Mouse (Mus musculus) large intestine, adult 2 months (tissue): ENCODE measurements around the gene Wipf3. TPM values are rescaled to one million over a fixed set of nuclear protein-coding genes. Genes with fewer than 3 reads are reported as not detected.

Experiments used
- DNase-seq: peaks from one replicate; pipeline ENCODE4 v3.0.0-alpha.2; 2012; ENCODE audit warnings: low read depth, low spot score
- WGBS: fragments of 180-500 bp; shearing (Covaris S2); methylation state at CpG from one replicate; pipeline ENCODE4 v1.1.7; 2018; 5-methylcytosine and 5-hydroxymethylcytosine counted together
- polyA plus RNA-seq: library from polyadenylated mRNA; depleted of rRNA; stranded (reverse); fragments of >200 nt; gene quantifications from 2 replicates; pipeline ENCODE4 v1.2.3, GENCODE M21; 2012

The Wipf3 gene
- polyA plus RNA-seq, 1 experiment = 5.3 TPM

- DNase-seq = no peak
- WGBS = 38% methylated on average over 7 of the region's 7 CpGs
Observed at GRCm38 (mm10) chr6:54430221-54430620, 818 bp downstream of the Wipf3 start.

GRCm38 (mm10) chr6:54431761-54432160 lies 2.4 kb downstream of the Wipf3 start:
- WGBS = 77% methylated on average over 10 of the region's 10 CpGs
- DNase-seq = no peak

- DNase-seq = no peak
Observed at GRCm38 (mm10) chr6:54432191-54432590, 2.8 kb downstream of the Wipf3 start.

GRCm38 (mm10) chr6:54432806-54433545 lies 3.6 kb downstream of the Wipf3 start:
- DNase-seq = no peak
- 71% methylated on average over 13 of the region's 13 CpGs for WGBS

More at GRCm38 (mm10) chr6:54432191-54432590, 2.8 kb downstream of the Wipf3 start:
- WGBS = 89% methylated on average over 9 of the region's 9 CpGs

- 36% methylated on average over 2 of the region's 2 CpGs for WGBS
- no peak for DNase-seq
Observed at GRCm38 (mm10) chr6:54434171-54434570, 4.8 kb downstream of the Wipf3 start.

GRCm38 (mm10) chr6:54435663-54436062 lies 6.3 kb downstream of the Wipf3 start:
- DNase-seq = no peak
- WGBS = 60% methylated on average over 7 of the region's 7 CpGs

- DNase-seq = no peak
- 29% methylated on average over 5 of the region's 5 CpGs for WGBS
Observed at GRCm38 (mm10) chr6:54436286-54436685, 6.9 kb downstream of the Wipf3 start.

GRCm38 (mm10) chr6:54438510-54438909 lies 9.1 kb downstream of the Wipf3 start:
- WGBS = 70% methylated on average over 4 of the region's 4 CpGs
- no peak for DNase-seq

GRCm38 (mm10) chr6:54440658-54441057 lies 11.3 kb downstream of the Wipf3 start:
- DNase-seq = no peak
- 88% methylated on average over 6 of the region's 6 CpGs for WGBS

- no peak for DNase-seq
- WGBS = 74% methylated on average over 4 of the region's 4 CpGs
Observed at GRCm38 (mm10) chr6:54443657-54444056, 14.3 kb downstream of the Wipf3 start.

- 46% methylated on average over 7 of the region's 7 CpGs for WGBS
- DNase-seq = no peak
Observed at GRCm38 (mm10) chr6:54444086-54444485, 14.7 kb downstream of the Wipf3 start.

- WGBS = 76% methylated on average over 7 of the region's 7 CpGs
- no peak for DNase-seq
Observed at GRCm38 (mm10) chr6:54445249-54445818, 15.9 kb downstream of the Wipf3 start.

- 64% methylated on average over 4 of the region's 4 CpGs for whole genome bisulfite sequencing
Observed at GRCm38 (mm10) chr6:54447353-54447752, 17.9 kb downstream of the Wipf3 start.

GRCm38 (mm10) chr6:54459661-54460060 lies 30.3 kb downstream of the Wipf3 start:
- WGBS = 65% methylated on average over 7 of the region's 7 CpGs
- no peak for DNase-seq

More at GRCm38 (mm10) chr6:54447353-54447752, 17.9 kb downstream of the Wipf3 start:
- no peak for DNase-seq

- no peak for DNase-seq
- 74% methylated on average over 6 of the region's 6 CpGs for WGBS
Observed at GRCm38 (mm10) chr6:54460172-54460914, 30.9 kb downstream of the Wipf3 start.

- 40% methylated on average over 13 of the region's 13 CpGs for WGBS
- DNase-seq = no peak
Observed at GRCm38 (mm10) chr6:54460915-54461671, 31.7 kb downstream of the Wipf3 start.

- WGBS = 90% methylated on average over 6 of the region's 6 CpGs
- DNase-seq = no peak
Observed at GRCm38 (mm10) chr6:54462766-54463165, 33.4 kb downstream of the Wipf3 start.

- DNase-seq = no peak
- WGBS = 68% methylated on average over 8 of the region's 8 CpGs
Observed at GRCm38 (mm10) chr6:54463701-54464458, 34.5 kb downstream of the Wipf3 start.

GRCm38 (mm10) chr6:54464926-54465325 lies 35.5 kb downstream of the Wipf3 start:
- 79% methylated on average over 4 of the region's 4 CpGs for WGBS
- DNase-seq = no peak
